Mouse (Mus musculus) embryonic facial prominence, embryonic 14.5 days (tissue): ENCODE measurements around the gene Lzts2. TPM values are rescaled to one million over a fixed set of nuclear protein-coding genes. Genes with fewer than 3 reads are reported as not detected.

Source experiments
- ATAC-seq: fragments of 200-750 bp; cut with Nextera tagmentation; 2 replicates; pipeline ENCODE4 v1.8.0; 2017; ENCODE audit warnings: low read depth, moderate number of reproducible peaks, moderate TSS enrichment
- DNase-seq: peaks from one replicate; pipeline ENCODE4 v3.0.0-alpha.2; 2015; ENCODE audit warnings: low spot score
- H3K27ac ChIP-seq: fragments of 300-500 bp; sonication (generic); replicated peaks from 2 replicates; pipeline ENCODE4 v1.5.1; 2014; ENCODE audit warnings: low read depth, mild to moderate bottlenecking, low read length, moderate library complexity
- H3K27me3 ChIP-seq: fragments of 300-500 bp; sonication (generic); replicated peaks from 2 replicates; pipeline ENCODE4 v1.6.1; 2014; ENCODE audit warnings: low read length; ENCODE audit not compliant: control insufficient read depth, insufficient read depth
- H3K36me3 ChIP-seq: fragments of 300-500 bp; sonication (generic); 2 replicates; pipeline ENCODE4 v1.6.1; 2014; ENCODE audit warnings: low read length, mixed read lengths; ENCODE audit not compliant: control insufficient read depth, insufficient read depth
- H3K4me1 ChIP-seq: fragments of 300-500 bp; sonication (generic); 2 replicates; pipeline ENCODE4 v1.6.1; 2014; ENCODE audit warnings: antibody characterized with exemption, low read length; ENCODE audit not compliant: control insufficient read depth, insufficient read depth
- H3K4me2 ChIP-seq: fragments of 300-500 bp; sonication (generic); 2 replicates; pipeline ENCODE4 v1.6.1; 2014; ENCODE audit warnings: low read depth, mild to moderate bottlenecking, low read length, moderate library complexity, mixed read lengths
- H3K4me3 ChIP-seq: fragments of 300-500 bp; sonication (generic); 2 replicates; pipeline ENCODE4 v1.5.1; 2014; ENCODE audit warnings: low read depth, mild to moderate bottlenecking, low read length
- H3K9ac ChIP-seq: fragments of 300-500 bp; sonication (generic); 2 replicates; pipeline ENCODE4 v1.6.1; 2014; ENCODE audit warnings: low read depth, mild to moderate bottlenecking, low read length, moderate library complexity, mixed read lengths
- H3K9me3 ChIP-seq: fragments of 300-500 bp; sonication (generic); 2 replicates; pipeline ENCODE4 v1.6.1; 2016; ENCODE audit warnings: low read length; ENCODE audit not compliant: control insufficient read depth
- whole genome bisulfite sequencing: fragments of 180-500 bp; shearing (Covaris S2); extraction: QIAGEN DNeasy Blood & Tissue Kit; methylation state at CpG from one replicate; pipeline ENCODE4 v1.1.7; 2014; 5-methylcytosine and 5-hydroxymethylcytosine counted together
- polyA plus RNA-seq: library from polyadenylated mRNA; unstranded; fragments of >200 nt; fragmentation: Nextera tagmentation; extraction: Ambion mirVana; gene quantifications from 2 replicates; pipeline ENCODE4 v1.2.1, GENCODE M21; 2014

The Lzts2 gene
- polyA plus RNA-seq, 1 experiment from 2014 or later = 51.2 TPM

DNA sequence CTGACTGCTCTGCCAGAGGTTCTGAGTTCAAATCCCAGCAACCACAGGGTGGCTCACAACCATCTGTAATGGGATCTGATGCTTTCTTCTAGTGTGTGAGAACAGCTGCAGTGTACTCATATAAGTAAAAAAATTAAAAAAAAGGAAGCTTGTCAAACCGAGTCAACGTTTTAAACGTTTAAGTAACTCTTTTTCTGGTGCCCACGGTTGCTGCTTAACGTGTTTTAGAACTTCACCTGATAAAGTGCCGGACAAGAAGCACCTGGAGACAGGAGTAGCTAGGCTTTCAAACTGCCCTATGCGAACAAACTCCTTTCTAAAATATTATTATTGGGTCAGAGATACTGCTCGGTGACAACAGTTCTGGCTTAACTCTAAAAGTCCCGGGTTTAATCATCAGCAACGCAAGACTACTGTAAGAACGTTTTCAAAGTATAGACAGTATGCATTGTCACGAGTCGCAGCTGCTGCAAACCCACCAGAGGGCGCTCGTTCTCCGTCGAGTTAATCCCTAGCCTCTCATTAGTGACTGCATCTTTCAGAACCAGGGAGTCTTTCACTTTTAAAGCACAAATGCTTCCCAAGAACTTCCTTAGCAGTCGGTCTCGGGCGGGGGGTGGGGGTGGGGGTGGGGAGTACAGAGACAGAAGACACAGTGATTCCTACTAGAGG lies 59.8 kb downstream of the Lzts2 start:
- H3K9ac ChIP-seq = peak overlapping the region; percentile 75

GRCm38 (mm10) chr19:45074580-45075322 lies 60.5 kb downstream of the Lzts2 start, which contains the start of gene Kazald1:
Gene Kazald1, plus strand, starts transcription at chr19:45075241.
- peaks cover 43% of the 10 kb centered on the region for H3K27me3 ChIP-seq
- DNase-seq = peak; percentile 98
- H3K36me3 ChIP-seq = no peaks in the 10 kb centered on the region
- H3K9ac ChIP-seq = peak within 1 kb of the TSS; percentile 75
- H3K4me3 ChIP-seq = peak within 1 kb of the TSS; percentile 51
- peaks cover 29% of the 10 kb centered on the region for H3K4me1 ChIP-seq
- peak; percentile 82 for ATAC-seq
- H3K9me3 ChIP-seq = no peaks in the 10 kb centered on the region
- H3K27ac ChIP-seq = peak within 1 kb of the TSS; percentile 93
- under 1% methylated on average over 42 of the region's 45 CpGs for WGBS
- H3K4me2 ChIP-seq = peak within 1 kb of the TSS; percentile 99

More for the DNA sequence above, 59.8 kb downstream of the Lzts2 start:
- H3K36me3 ChIP-seq = no peaks in the 10 kb centered on the region
- H3K9me3 ChIP-seq = no peaks in the 10 kb centered on the region
- H3K27ac ChIP-seq = peak overlapping the region; percentile 93
- DNase-seq = peak; percentile 94
- 11% methylated on average over 20 of the region's 20 CpGs for WGBS
- H3K4me1 ChIP-seq = peaks cover 29% of the 10 kb centered on the region
- peak overlapping the region; percentile 51 for H3K4me3 ChIP-seq
- peaks cover 38% of the 10 kb centered on the region for H3K27me3 ChIP-seq
- peak; percentile 53; the same call in 1 of the 2 replicates for ATAC-seq
- peak overlapping the region; percentile 99 for H3K4me2 ChIP-seq

GRCm38 (mm10) chr19:45075323-45076035 lies 61.3 kb downstream of the Lzts2 start:
- Histone ChIP-seq H3K27me3 (peaks cover 49% of the 10 kb centered on the region), H3K4me1 (peaks cover 35% of the 10 kb centered on the region)

DNA sequence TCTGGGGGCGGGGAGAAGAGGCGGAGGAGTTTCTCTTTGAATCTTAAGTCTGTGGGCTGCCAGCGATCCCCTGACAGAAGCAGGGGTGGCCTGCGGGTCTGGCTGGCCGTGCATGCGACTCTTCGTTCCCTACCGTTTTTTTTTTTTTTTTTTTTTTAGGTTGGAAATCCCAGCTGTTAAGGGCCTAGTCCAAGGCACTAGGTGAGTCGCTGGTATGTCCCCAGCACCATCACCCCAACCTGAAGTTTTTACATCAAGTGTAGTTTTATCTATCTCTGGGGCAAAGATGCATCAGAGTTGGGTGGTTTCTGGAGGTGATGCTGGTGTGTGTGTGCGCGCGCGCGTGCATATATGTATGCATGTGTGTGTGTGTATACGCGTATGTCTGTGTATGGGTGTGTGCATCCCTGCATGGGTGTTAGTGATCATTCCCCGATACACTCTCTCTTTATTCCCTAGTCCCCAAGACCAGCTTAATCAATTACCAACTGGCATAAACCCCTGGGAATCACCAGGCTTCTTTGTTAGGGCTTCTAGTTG lies 61.9 kb downstream of the Lzts2 start:
- ATAC-seq (no peak), DNase-seq (no peak)
- Histone ChIP-seq H3K27ac (peak overlapping the region; percentile 93), H3K9ac (peak overlapping the region; percentile 75), H3K27me3 (peaks cover 52% of the 10 kb centered on the region), H3K4me2 (peak overlapping the region; percentile 99), H3K36me3 (no peaks in the 10 kb centered on the region), H3K9me3 (no peaks in the 10 kb centered on the region), H3K4me1 (peaks cover 39% of the 10 kb centered on the region), H3K4me3 (peak overlapping the region; percentile 51)
- 19% methylated on average over 16 of the region's 17 CpGs for WGBS

More at GRCm38 (mm10) chr19:45075323-45076035, 61.3 kb downstream of the Lzts2 start:
- peak overlapping the region; percentile 93 for H3K27ac ChIP-seq
- H3K4me2 ChIP-seq = peak overlapping the region; percentile 99
- H3K4me3 ChIP-seq = peak overlapping the region; percentile 51
- peak overlapping the region; percentile 75 for H3K9ac ChIP-seq
- WGBS = under 1% methylated on average over 30 of the region's 32 CpGs
- DNase-seq = peak; percentile 45
- no peaks in the 10 kb centered on the region for H3K36me3 ChIP-seq
- ATAC-seq = peak; percentile 48
- H3K9me3 ChIP-seq = no peaks in the 10 kb centered on the region

Other genes with a start within 250 kb of the Lzts2 start
- gene Slf2, start 83.3 kb upstream of the Lzts2 start, polyA plus RNA-seq = 38.4 and 41.8 TPM in 2 replicates
- gene Sema4g, start 25.3 kb upstream of the Lzts2 start, polyA plus RNA-seq = 2.9 and 4.3 TPM in 2 replicates
- 10.5 and 11.2 TPM in 2 replicates for gene Twnk, start 8.8 kb upstream of the Lzts2 start, polyA plus RNA-seq
- 47.4 and 49.2 TPM in 2 replicates for gene Mrpl43, start 8.0 kb upstream of the Lzts2 start, polyA plus RNA-seq
- 0.32 and 0.67 TPM in 2 replicates for gene Pdzd7, start 31.3 kb downstream of the Lzts2 start, polyA plus RNA-seq
- gene Sfxn3, start 33.1 kb downstream of the Lzts2 start, polyA plus RNA-seq = 28.1 and 31.1 TPM in 2 replicates
- 51.5 and 64.9 TPM in 2 replicates for gene Kazald1, start 60.8 kb downstream of the Lzts2 start, polyA plus RNA-seq
- 1.7 and 1.9 TPM in 2 replicates for gene Tlx1, start 136.3 kb downstream of the Lzts2 start, polyA plus RNA-seq
- gene Lbx1, start 221.4 kb downstream of the Lzts2 start, polyA plus RNA-seq = 1.6 and 2.0 TPM in 2 replicates